Mouse (Mus musculus) lung, adult 2 months (tissue): ENCODE results near the gene Smad6.

ENCODE experiments used
- CTCF ChIP-seq: fragments of 200-500 bp; IDR thresholded peaks from 2 replicates; pipeline ENCODE4 v1.5.1; 2011; ENCODE audit warnings: mild to moderate bottlenecking, low read length, control low read depth; ENCODE audit not compliant: insufficient read depth
- POLR2A ChIP-seq: fragments of 200-500 bp; IDR thresholded peaks from 2 replicates; pipeline ENCODE4 v1.6.1; 2011; ENCODE audit warnings: low read depth, mild to moderate bottlenecking, control low read depth, low read length, borderline replicate concordance; ENCODE audit errors: extremely low read depth

GRCm38 (mm10) chr9:64000085-64000484 is 21.8 kb downstream of the Smad6 start:
- TF ChIP-seq POLR2A (no peak), CTCF (no peak)
